Mouse (Mus musculus) CD4-positive, CD25-positive, alpha-beta regulatory T cell, adult 9 weeks (primary cell): ENCODE data around the gene AI467606. TPM values are rescaled to one million over a fixed set of nuclear protein-coding genes. Genes with fewer than 3 reads are reported as not detected.

Experiments used
- polyA plus RNA-seq: library from polyadenylated mRNA; unstranded; fragments of 100-300 nt; shearing (Covaris generic); gene quantifications from one replicate; pipeline ENCODE4 v1.2.1, GENCODE M21; 2017

AI467606 gene
- polyA plus RNA-seq, result 452 TPM

GRCm38 (mm10) chr7:127091114-127091896 is at the start of gene AI467606:
AI467606 (plus strand) TSS chr7:127091359.

GRCm38 (mm10) chr7:127041851-127042672 is 49.1 kb upstream of the AI467606 start, which contains the start of gene Kif22:
Kif22 (minus strand) TSS chr7:127042471.

DNA sequence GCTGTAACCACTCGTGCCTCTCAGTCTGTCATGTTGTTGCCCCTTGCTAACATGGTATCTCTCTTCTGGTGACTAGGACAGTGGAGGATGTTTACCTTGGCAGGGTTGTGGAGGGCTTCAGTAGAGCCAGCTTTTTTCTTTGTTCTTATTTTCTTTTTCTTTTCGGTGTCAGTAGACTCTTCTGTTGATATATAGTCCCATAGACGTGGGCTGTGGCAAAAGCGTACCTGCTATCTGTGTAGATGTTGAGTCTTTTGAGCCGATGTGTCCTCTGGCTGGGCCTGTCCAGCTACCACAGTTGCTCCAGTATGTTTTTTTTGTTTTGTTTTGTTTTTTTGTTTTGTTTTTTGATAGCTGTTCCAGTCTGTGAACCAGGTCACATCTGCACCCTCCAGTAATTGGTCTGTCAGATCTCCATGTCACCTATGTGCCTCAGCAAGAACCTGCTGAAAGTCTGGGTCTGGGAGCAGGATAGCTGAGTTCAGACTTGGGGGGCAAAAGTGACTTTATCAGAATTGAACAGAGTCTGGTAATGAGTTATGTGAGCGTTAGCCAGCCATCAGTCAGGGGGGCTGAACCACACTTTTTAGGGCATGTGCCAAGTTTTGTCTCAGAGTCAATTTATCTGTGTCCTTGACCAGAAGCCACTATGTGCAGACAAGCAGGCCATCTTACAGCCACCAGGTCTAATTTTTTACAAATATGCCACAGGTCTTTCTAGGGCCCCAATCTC is 3.7 kb upstream of the AI467606 start, which contains the start of gene Zg16:
Gene Zg16 (minus strand): TSS at position 51 of the 733 bp plus-strand sequence.

GRCm38 (mm10) chr7:127121911-127122270 is 30.7 kb downstream of the AI467606 start, which contains the start of gene Qprt:
Qprt (minus strand) TSS chr7:127122226.

DNA sequence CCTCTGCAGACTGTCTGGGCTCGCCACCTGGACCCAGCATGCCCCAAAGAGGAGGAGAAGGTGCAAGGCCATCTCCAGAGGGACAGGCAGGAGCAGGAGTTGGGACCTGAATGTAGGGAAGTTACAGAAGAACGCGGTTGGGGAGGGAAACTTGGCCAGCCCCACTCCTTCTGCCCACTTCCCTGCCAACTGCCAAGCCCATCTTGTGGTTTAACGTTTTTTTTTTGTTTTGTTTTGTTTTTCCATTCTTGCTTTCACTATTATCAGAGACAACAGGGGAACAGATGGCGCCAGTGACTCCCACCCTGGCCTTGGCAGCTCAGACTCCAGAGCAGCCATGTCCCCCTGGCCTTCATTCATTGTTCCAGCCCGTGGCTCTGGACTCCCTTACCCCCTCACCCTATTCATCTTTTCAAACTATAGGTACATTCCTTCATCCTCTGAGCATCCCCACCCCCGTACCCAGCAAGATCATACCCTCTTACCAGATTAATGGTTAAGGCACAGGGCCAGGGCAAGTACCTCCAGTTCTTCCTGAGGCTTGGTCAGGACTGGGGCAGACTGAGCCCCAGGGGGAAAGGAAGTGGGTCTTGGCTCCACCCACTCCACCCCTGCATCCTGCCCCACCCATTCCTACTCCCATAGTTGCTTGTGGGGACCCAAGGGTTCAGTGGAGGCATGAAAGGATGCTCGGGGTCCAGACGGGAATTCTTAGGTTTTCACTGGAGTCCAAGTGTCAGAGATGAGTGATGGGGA is 46.3 kb downstream of the AI467606 start, which contains the start of gene Spn:
Gene Spn (minus strand): TSS at position 562 of the 756 bp plus-strand sequence.

Other genes with a start within 250 kb of the AI467606 start
- gene Doc2a, start 243.9 kb upstream of the AI467606 start, polyA plus RNA-seq, result not detected
- gene Hirip3, start 229.4 kb upstream of the AI467606 start, polyA plus RNA-seq, result 10.6 TPM
- 113 TPM for gene Ino80e, start 229.0 kb upstream of the AI467606 start, polyA plus RNA-seq
- 53.3 TPM for gene Taok2, start 206.7 kb upstream of the AI467606 start, polyA plus RNA-seq
- gene Tmem219, start 168.4 kb upstream of the AI467606 start, polyA plus RNA-seq, result 58.9 TPM
- gene Kctd13, start 162.5 kb upstream of the AI467606 start, polyA plus RNA-seq, result 9.7 TPM
- gene Asphd1, start 141.8 kb upstream of the AI467606 start, polyA plus RNA-seq, result 0.19 TPM
- 0.66 TPM for gene Sez6l2, start 140.8 kb upstream of the AI467606 start, polyA plus RNA-seq
- 326 TPM for gene Cdipt, start 115.4 kb upstream of the AI467606 start, polyA plus RNA-seq
- gene Cdiptos, start 115.3 kb upstream of the AI467606 start, polyA plus RNA-seq, result 2.2 TPM
- gene Mvp, start 76.7 kb upstream of the AI467606 start, polyA plus RNA-seq, result 51.3 TPM
- 2.1 TPM for gene Pagr1b, start 74.9 kb upstream of the AI467606 start, polyA plus RNA-seq
- gene Pagr1a, start 74.0 kb upstream of the AI467606 start, polyA plus RNA-seq, result 148 TPM
- 28.1 TPM for gene Gm42742, start 70.3 kb upstream of the AI467606 start, polyA plus RNA-seq
- 17.3 TPM for gene Prrt2, start 70.1 kb upstream of the AI467606 start, polyA plus RNA-seq
- gene Maz, start 64.3 kb upstream of the AI467606 start, polyA plus RNA-seq, result 19.6 TPM
- gene Kif22, start 48.9 kb upstream of the AI467606 start, polyA plus RNA-seq, result 11.8 TPM
- not detected for gene Zg16, start 4.0 kb upstream of the AI467606 start, polyA plus RNA-seq
- gene Qprt, start 30.9 kb downstream of the AI467606 start, polyA plus RNA-seq, result 23.9 TPM
- gene Spn, start 46.5 kb downstream of the AI467606 start, polyA plus RNA-seq, result 84.5 TPM
- 81.8 TPM for gene Cd2bp2, start 104.7 kb downstream of the AI467606 start, polyA plus RNA-seq
- gene Tbc1d10b, start 117.1 kb downstream of the AI467606 start, polyA plus RNA-seq, result 12.7 TPM
- gene Mylpf, start 117.5 kb downstream of the AI467606 start, polyA plus RNA-seq, result 22.7 TPM
- gene Zfp553, start 141.7 kb downstream of the AI467606 start, polyA plus RNA-seq, result 16.5 TPM
- gene Sept1, start 141.8 kb downstream of the AI467606 start, polyA plus RNA-seq, result 607 TPM
- 0.60 TPM for gene Zfp771, start 152.9 kb downstream of the AI467606 start, polyA plus RNA-seq
- gene Dctpp1, start 169.3 kb downstream of the AI467606 start, polyA plus RNA-seq, result 51.4 TPM
- gene Sephs2, start 182.7 kb downstream of the AI467606 start, polyA plus RNA-seq, result 12.5 TPM
- gene Itgal, start 204.9 kb downstream of the AI467606 start, polyA plus RNA-seq, result 375 TPM